Mouse (Mus musculus) spleen, postnatal 4 days (tissue): ENCODE measurements around the gene Syce3.

Source experiments
- DNase-seq, 2 experiments: peaks; one replicate each; pipeline ENCODE4 v3.0.0; 2022; ENCODE audit warnings: low spot score in 2 of 2

The Syce3 gene

GRCm38 (mm10) chr15:89373027-89373761 lies 37.1 kb downstream of the Syce3 start:
- DNase-seq = peak; percentile 88 to 95

GRCm38 (mm10) chr15:89372536-89372935 lies 37.8 kb downstream of the Syce3 start:
- DNase-seq = peak in 1 of 2 experiments; percentile 60

- DNase-seq = peak in 1 of 2 experiments; percentile 63
Measured at GRCm38 (mm10) chr15:89372068-89372467, 38.2 kb downstream of the Syce3 start.

- DNase-seq = no peak
Measured at GRCm38 (mm10) chr15:89365141-89365551, 45.2 kb downstream of the Syce3 start.

- DNase-seq = no peak
Measured at GRCm38 (mm10) chr15:89363051-89363450, 47.3 kb downstream of the Syce3 start.

GRCm38 (mm10) chr15:89358784-89359183 lies 51.5 kb downstream of the Syce3 start:
- DNase-seq = no peak

- DNase-seq = peak; percentile 82 to 87
Measured at GRCm38 (mm10) chr15:89356372-89356771, 53.9 kb downstream of the Syce3 start.

GRCm38 (mm10) chr15:89355241-89356187 lies 54.8 kb downstream of the Syce3 start, which contains the start of the genes Lmf2 and Ncaph2:
Gene Lmf2 (minus strand): TSS chr15:89355659.
Gene Ncaph2 (plus strand): TSS chr15:89355719.
- peak; percentile 96 to 99 for DNase-seq

- peak in 1 of 2 experiments; percentile 18 for DNase-seq
Measured at GRCm38 (mm10) chr15:89354455-89354854, 55.8 kb downstream of the Syce3 start.

- DNase-seq = no peak
Measured at GRCm38 (mm10) chr15:89353837-89354236, 56.5 kb downstream of the Syce3 start.

- DNase-seq = no peak
Measured at GRCm38 (mm10) chr15:89352795-89353194, 57.5 kb downstream of the Syce3 start.

- no peak for DNase-seq
Measured at GRCm38 (mm10) chr15:89352054-89352453, 58.2 kb downstream of the Syce3 start.

GRCm38 (mm10) chr15:89351302-89351701 lies 59.0 kb downstream of the Syce3 start:
- no peak for DNase-seq

GRCm38 (mm10) chr15:89350447-89350846 lies 59.9 kb downstream of the Syce3 start:
- DNase-seq = no peak

GRCm38 (mm10) chr15:89343325-89343724 lies 67.0 kb downstream of the Syce3 start:
- DNase-seq = no peak

- no peak for DNase-seq
Measured at GRCm38 (mm10) chr15:89341678-89342077, 68.6 kb downstream of the Syce3 start.
